Mouse (Mus musculus) forebrain, embryonic 10.5 days (tissue): ENCODE results near the gene Aamp. TPM values are rescaled to one million over a fixed set of nuclear protein-coding genes. Genes with fewer than 3 reads are reported as not detected.

Experiments
- DNase-seq: peaks from one replicate; pipeline ENCODE4 v3.0.0-alpha.2; 2017; ENCODE audit warnings: low spot score; ENCODE audit errors: extremely low spot score
- H3K27ac ChIP-seq: fragments of 300-500 bp; sonication (generic); 2 replicates; pipeline ENCODE4 v1.5.1; 2016; ENCODE audit warnings: mild to moderate bottlenecking
- H3K27me3 ChIP-seq: fragments of 300-500 bp; sonication (generic); 2 replicates; pipeline ENCODE4 v1.6.1; 2016; ENCODE audit warnings: mild to moderate bottlenecking; ENCODE audit not compliant: poor library complexity, severe bottlenecking
- H3K36me3 ChIP-seq: fragments of 300-500 bp; sonication (generic); replicated peaks from 2 replicates; pipeline ENCODE4 v1.6.1; 2016; ENCODE audit warnings: mild to moderate bottlenecking, moderate library complexity
- H3K4me1 ChIP-seq: fragments of 300-500 bp; sonication (generic); 2 replicates; pipeline ENCODE4 v1.6.1; 2016
- H3K4me3 ChIP-seq: fragments of 300-500 bp; sonication (generic); 2 replicates; pipeline ENCODE4 v1.5.1; 2016; ENCODE audit warnings: mild to moderate bottlenecking, moderate library complexity
- H3K9me3 ChIP-seq: fragments of 300-500 bp; sonication (generic); 2 replicates; pipeline ENCODE4 v1.6.1; 2016; ENCODE audit warnings: mild to moderate bottlenecking, moderate library complexity
- WGBS: fragments of 180-500 bp; shearing (Covaris S2); methylation state at CpG from one replicate; pipeline ENCODE4 v1.1.7; 2016; 5-methylcytosine and 5-hydroxymethylcytosine counted together
- polyA plus RNA-seq: library from polyadenylated mRNA; unstranded; fragments of >200 nt; fragmentation: Nextera tagmentation; extraction: Ambion mirVana; gene quantifications from 2 replicates; pipeline ENCODE4 v1.2.1, GENCODE M21; 2016

The Aamp gene
- polyA plus RNA-seq, 1 experiment from 2014 or later: 246 TPM

DNA sequence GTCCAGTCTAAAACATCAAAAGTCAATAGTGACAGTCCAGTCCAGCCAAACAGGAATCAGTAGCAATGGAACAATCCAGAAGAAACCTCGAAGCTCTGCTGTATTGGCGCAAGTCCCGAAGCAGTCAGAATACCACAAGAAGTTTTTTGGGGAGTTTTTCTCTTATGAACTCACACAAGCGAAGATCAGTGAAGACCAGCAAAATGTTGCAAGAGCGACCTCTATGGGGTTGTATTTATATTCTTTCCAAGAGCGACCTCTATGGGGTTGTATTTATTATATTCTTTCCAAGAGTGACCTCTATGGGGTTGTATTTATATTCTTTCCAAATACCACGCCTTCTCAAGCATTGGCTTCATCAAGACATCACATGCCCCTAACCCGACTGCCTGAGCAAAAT is 15.8 kb downstream of the Aamp start:
- Histone ChIP-seq H3K27ac (no peak overlapping the region), H3K4me3 (no peak overlapping the region), H3K27me3 (no peaks in the 10 kb centered on the region), H3K36me3 (peaks cover 59% of the 10 kb centered on the region), H3K4me1 (no peaks in the 10 kb centered on the region), H3K9me3 (no peaks in the 10 kb centered on the region)
- no peak for DNase-seq
- 91% methylated on average over 8 of the region's 8 CpGs for WGBS

- WGBS: 88% methylated on average over 6 of the region's 6 CpGs
- H3K4me1 ChIP-seq: no peaks in the 10 kb centered on the region
- no peaks in the 10 kb centered on the region for H3K9me3 ChIP-seq
- DNase-seq: no peak
- H3K27ac ChIP-seq: no peak overlapping the region
- no peaks in the 10 kb centered on the region for H3K27me3 ChIP-seq
- no peak overlapping the region for H3K4me3 ChIP-seq
- H3K36me3 ChIP-seq: peaks cover 96% of the 10 kb centered on the region
Observed at GRCm38 (mm10) chr1:74262510-74262909, 22.0 kb downstream of the Aamp start.

DNA sequence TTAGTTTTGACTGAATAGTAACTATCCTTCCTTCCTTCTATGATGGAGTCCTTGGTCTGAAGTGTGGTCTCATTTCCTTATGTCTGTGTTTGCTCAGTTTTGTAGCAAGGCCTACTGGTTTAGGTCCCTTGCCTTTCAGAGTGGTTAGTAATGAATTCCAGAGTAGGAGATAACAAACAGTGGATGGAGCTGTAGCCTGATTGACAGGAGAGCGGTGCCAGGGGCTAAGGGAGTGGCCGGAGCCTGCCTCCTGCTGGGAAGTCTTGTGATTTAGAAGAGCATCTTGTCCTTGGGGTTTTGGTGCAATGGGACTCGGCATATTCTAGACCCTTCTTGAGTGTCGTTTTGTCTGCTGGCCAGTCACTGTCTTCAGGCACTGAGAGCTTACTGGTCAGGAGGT is 27.8 kb downstream of the Aamp start:
- 81% methylated on average over 4 of the region's 4 CpGs for WGBS
- Histone ChIP-seq H3K9me3 (no peaks in the 10 kb centered on the region), H3K4me3 (no peak overlapping the region), H3K4me1 (no peaks in the 10 kb centered on the region), H3K27me3 (no peaks in the 10 kb centered on the region), H3K27ac (no peak overlapping the region), H3K36me3 (peaks cover 96% of the 10 kb centered on the region)
- no peak for DNase-seq

- H3K4me1 ChIP-seq: no peaks in the 10 kb centered on the region
- DNase-seq: no peak
- no peak overlapping the region for H3K27ac ChIP-seq
- H3K4me3 ChIP-seq: no peak overlapping the region
- no peaks in the 10 kb centered on the region for H3K27me3 ChIP-seq
- H3K36me3 ChIP-seq: peaks cover 96% of the 10 kb centered on the region
- no peaks in the 10 kb centered on the region for H3K9me3 ChIP-seq
- 96% methylated on average over 8 of the region's 8 CpGs for WGBS
Observed at GRCm38 (mm10) chr1:74255704-74256345, 28.7 kb downstream of the Aamp start.

GRCm38 (mm10) chr1:74250096-74250495 is 34.4 kb downstream of the Aamp start:
- Histone ChIP-seq H3K9me3 (no peaks in the 10 kb centered on the region), H3K27me3 (no peaks in the 10 kb centered on the region), H3K27ac (no peak overlapping the region), H3K4me1 (no peaks in the 10 kb centered on the region), H3K36me3 (peaks cover 86% of the 10 kb centered on the region), H3K4me3 (no peak overlapping the region)
- no peak for DNase-seq
- 92% methylated on average over 4 of the region's 4 CpGs for WGBS

DNA sequence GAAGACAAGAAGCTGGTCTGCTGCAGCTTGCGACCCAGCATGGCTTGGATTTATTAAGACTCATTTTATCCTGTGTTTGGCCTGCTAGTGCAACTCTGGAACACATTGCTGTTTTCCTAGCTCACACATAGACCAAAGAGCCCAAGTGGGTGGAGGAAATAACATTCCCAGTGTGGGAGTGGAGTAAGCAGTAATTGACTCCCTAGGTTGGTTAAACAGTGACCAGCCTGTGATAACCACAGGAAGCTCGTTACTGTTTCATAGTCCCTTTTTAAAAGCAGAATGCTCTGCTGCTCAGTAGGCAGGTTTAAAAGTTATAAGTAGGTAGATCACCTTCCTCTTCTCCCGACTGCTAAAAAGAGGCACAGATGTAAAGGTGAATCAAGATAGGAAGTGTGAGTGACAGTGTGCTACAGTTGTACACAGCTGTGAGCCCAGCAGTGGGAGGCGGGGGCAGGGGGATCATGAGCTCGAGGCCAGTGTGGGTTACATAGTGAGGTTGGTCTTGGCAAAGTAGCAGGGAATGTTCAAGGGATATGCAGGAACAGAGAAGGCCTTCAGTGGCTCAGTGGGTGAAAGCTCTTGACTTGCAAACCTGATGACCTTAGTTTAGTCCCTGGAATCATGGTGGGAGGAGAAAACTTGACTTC is 35.1 kb downstream of the Aamp start:
- Histone ChIP-seq H3K4me1 (no peaks in the 10 kb centered on the region), H3K9me3 (no peaks in the 10 kb centered on the region), H3K27me3 (no peaks in the 10 kb centered on the region), H3K4me3 (no peak overlapping the region), H3K27ac (no peak overlapping the region), H3K36me3 (peaks cover 80% of the 10 kb centered on the region)
- whole genome bisulfite sequencing: 82% methylated on average over 5 of the region's 5 CpGs
- no peak for DNase-seq

DNA sequence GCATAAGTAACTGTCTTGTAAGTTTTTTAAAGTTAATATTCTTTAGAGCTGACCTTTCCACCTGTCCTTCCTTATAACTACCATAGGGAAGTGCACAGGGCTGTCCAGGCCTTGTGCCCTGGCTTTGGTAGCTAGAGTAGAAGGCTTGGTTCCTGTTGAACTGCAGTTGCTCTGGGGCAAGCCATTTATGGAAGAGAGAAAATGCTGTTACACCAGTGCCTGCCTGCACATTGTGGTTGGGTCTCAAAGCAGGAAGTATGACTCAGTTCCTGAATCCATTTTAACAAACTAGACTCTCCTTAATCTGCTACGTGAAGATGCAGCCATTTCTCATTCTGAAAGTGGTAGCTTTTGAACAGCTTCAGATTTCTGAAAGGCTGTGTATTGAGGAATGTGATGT is 35.7 kb downstream of the Aamp start:
- no peaks in the 10 kb centered on the region for H3K4me1 ChIP-seq
- H3K4me3 ChIP-seq: no peak overlapping the region
- H3K27ac ChIP-seq: no peak overlapping the region
- WGBS: 79% methylated on average over 1 of the region's 1 CpGs
- peaks cover 75% of the 10 kb centered on the region for H3K36me3 ChIP-seq
- no peaks in the 10 kb centered on the region for H3K27me3 ChIP-seq
- H3K9me3 ChIP-seq: no peaks in the 10 kb centered on the region
- DNase-seq: no peak

DNA sequence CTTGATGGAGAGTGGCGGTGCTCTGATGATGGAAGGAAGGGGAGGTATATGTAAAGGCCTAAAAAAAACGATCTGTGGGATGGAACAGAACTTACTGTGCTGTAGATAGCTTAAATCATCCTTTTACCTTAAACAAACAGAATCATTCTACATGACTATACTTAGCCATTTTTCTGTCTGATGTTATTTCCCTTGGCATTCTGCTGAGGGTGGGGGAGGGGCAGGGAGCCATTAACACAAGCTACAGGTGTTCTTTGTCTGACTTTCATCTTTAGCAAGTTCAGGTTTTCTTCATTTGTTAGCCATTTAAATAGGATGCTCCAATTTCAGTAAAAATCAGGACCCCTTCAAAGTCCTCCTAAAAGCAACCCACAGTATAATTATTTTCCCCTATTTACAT is 39.0 kb downstream of the Aamp start:
- no peaks in the 10 kb centered on the region for H3K27me3 ChIP-seq
- peaks cover 1% of the 10 kb centered on the region for H3K4me1 ChIP-seq
- H3K36me3 ChIP-seq: peaks cover 56% of the 10 kb centered on the region
- DNase-seq: no peak
- H3K9me3 ChIP-seq: no peaks in the 10 kb centered on the region
- 88% methylated on average over 2 of the region's 2 CpGs for WGBS
- H3K27ac ChIP-seq: no peak overlapping the region
- no peak overlapping the region for H3K4me3 ChIP-seq

DNA sequence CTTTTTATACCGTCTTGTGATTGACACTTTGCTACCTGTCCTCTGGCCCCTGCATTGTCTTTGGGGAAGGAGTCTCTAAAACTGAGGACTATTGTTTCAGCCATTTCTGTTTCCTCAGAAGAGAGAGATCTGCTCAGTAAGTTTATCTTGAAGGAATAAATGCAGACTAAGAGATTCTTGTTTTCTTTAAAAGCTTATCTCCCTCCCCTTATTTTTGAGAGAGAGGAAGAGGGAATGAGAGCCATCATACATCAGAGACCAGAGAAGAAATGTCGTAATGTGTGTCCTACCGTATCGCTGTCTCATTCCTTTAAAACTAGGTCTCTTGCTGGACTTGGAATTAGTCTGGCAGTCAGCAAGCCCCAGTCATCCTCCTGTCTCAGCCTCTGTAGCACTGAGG is 43.7 kb downstream of the Aamp start:
- H3K27ac ChIP-seq: no peak overlapping the region
- H3K4me3 ChIP-seq: no peak overlapping the region
- H3K4me1 ChIP-seq: peaks cover 41% of the 10 kb centered on the region
- H3K27me3 ChIP-seq: no peaks in the 10 kb centered on the region
- peaks cover 21% of the 10 kb centered on the region for H3K36me3 ChIP-seq
- H3K9me3 ChIP-seq: no peaks in the 10 kb centered on the region
- no peak for DNase-seq
- 95% methylated on average over 4 of the region's 4 CpGs for WGBS

- no peak overlapping the region for H3K27ac ChIP-seq
- peaks cover 20% of the 10 kb centered on the region for H3K36me3 ChIP-seq
- DNase-seq: no peak
- WGBS: 86% methylated on average over 6 of the region's 6 CpGs
- no peaks in the 10 kb centered on the region for H3K27me3 ChIP-seq
- H3K9me3 ChIP-seq: no peaks in the 10 kb centered on the region
- H3K4me3 ChIP-seq: no peak overlapping the region
- H3K4me1 ChIP-seq: peaks cover 43% of the 10 kb centered on the region
Observed at GRCm38 (mm10) chr1:74240311-74240710, 44.2 kb downstream of the Aamp start.

DNA sequence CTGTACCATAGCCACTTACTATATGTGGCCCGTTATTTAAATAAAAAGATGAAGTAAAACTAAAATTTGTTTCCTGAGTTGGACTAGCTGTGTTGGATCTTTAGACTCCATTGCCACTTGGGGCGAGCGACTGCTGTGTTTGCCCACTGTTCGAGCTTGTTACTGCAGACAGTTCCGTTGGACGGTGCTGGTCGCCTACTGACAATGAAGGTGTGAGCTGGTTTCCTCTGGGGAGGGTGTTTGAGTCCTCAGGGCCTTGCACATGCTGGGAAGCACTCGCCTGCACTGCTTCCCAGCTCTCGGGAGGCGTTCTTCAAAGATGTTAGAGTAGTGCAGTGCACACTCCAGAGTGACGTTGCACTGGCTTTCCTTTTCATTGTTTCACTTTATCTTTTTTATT is 44.9 kb downstream of the Aamp start:
- 73% methylated on average over 11 of the region's 11 CpGs for WGBS
- H3K4me1 ChIP-seq: peaks cover 43% of the 10 kb centered on the region
- no peak overlapping the region for H3K27ac ChIP-seq
- DNase-seq: no peak
- H3K4me3 ChIP-seq: peak overlapping the region; percentile 99; the same call in 1 of the 2 replicates
- no peaks in the 10 kb centered on the region for H3K27me3 ChIP-seq
- H3K36me3 ChIP-seq: peaks cover 20% of the 10 kb centered on the region
- H3K9me3 ChIP-seq: no peaks in the 10 kb centered on the region

- no peak for DNase-seq
- H3K4me3 ChIP-seq: peak overlapping the region; percentile 99; the same call in 1 of the 2 replicates
- H3K9me3 ChIP-seq: no peaks in the 10 kb centered on the region
- no peak overlapping the region for H3K27ac ChIP-seq
- 76% methylated on average over 7 of the region's 7 CpGs for WGBS
- peaks cover 20% of the 10 kb centered on the region for H3K36me3 ChIP-seq
- no peaks in the 10 kb centered on the region for H3K27me3 ChIP-seq
- peaks cover 43% of the 10 kb centered on the region for H3K4me1 ChIP-seq
Observed at GRCm38 (mm10) chr1:74239162-74239561, 45.4 kb downstream of the Aamp start.

DNA sequence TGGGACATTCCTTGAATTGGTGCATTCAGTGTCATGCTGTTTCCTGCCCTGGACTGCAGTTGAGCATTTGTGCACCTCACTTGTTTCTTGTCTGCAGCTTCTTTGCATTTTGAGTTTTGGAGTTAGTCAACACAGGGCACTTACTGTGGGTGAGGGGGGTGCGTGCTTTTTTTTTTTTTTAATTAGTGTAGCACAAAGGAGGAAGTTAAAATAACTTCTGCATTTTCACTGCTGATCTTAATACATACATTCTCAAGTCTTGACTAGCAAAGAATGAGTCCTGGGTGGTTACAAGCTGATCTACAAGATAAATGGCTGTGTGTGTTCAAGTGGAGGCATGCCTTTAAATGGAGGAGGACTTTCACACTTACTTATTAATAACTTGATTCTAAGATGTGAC is 46.4 kb downstream of the Aamp start:
- no peaks in the 10 kb centered on the region for H3K27me3 ChIP-seq
- no peak for DNase-seq
- peaks cover 12% of the 10 kb centered on the region for H3K36me3 ChIP-seq
- peaks cover 43% of the 10 kb centered on the region for H3K4me1 ChIP-seq
- no peaks in the 10 kb centered on the region for H3K9me3 ChIP-seq
- WGBS: 68% methylated on average over 1 of the region's 1 CpGs
- H3K27ac ChIP-seq: no peak overlapping the region
- peak overlapping the region; percentile 99 for H3K4me3 ChIP-seq
